Mouse (Mus musculus): ENCODE data around the gene Filip1.

DNA sequence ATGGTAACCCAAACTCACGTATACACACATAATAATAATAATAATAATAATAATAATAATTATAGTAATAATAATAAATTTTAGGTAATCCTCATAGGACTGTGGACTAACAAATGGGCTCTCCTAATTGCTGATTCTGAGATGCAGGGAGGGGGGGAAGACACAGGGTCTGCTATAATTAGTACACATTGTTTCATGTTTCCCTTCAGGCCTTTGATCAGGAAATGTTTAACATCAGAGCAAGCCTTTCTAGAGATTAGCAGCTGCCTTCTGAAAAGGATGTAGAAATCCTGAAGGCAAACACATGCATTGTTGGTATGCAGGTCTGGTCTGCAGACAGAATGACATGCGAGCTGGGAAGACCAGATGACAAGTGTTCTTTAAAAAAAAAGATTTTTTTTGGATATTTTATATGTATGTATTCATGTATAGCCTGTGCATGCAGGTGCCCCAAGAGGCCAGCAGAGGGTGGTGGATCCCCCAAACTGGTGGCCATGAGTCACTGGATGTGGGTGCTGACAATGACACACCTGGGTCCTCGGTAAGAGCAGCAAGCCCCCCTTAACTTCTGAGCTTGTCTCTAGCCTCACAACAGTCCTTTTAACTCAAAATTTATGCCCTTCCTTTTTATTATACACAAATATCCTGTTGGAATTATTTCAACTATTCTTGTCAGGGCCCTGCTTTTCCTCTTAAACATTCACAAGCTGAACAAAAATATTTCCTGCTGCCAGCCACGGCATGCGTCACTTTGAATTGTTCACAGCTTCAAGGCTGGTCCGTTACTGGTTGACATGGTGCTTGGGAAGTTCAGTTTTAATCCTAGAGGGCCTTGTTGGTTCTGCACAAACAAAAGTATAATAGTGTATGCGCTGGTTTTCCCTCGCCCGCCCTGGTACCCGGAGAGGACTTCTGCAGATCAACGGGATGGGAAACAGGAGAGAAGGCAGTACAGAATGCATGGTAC lies 127.1 kb downstream of the Filip1 start:
- TF ChIP-seq GATA1 (IDR thresholded peaks at IDR 0.05; ENCODE audit: borderline replicate concordance, low read length): no peak
- no peak for TF ChIP-seq FLI1 (IDR thresholded peaks at IDR 0.05; ENCODE audit: low read length)
